Mouse (Mus musculus) megakaryocyte progenitor cell, adult 5-6 weeks (primary cell): ENCODE results near the gene Rad51. TPM values are rescaled to one million over a fixed set of nuclear protein-coding genes. Genes with fewer than 3 reads are reported as not detected.
A peak's percentile ranks its signal among the peaks of the same experiment; 100 is the strongest.

Experiments used
- ATAC-seq: replicated peaks from 2 replicates; pipeline ENCODE4 v1.8.0; 2016; ENCODE audit warnings: mild to moderate bottlenecking, moderate TSS enrichment, inconsistent platforms; ENCODE audit not compliant: poor library complexity
- total RNA-seq, 2 experiments: library from RNA; stranded (forward) in 1 of 2; stranded (reverse) in 1 of 2; fragments of 157-497, 149-512 nt in 1 of 2; fragments of 200-1000 nt in 1 of 2; gene quantifications; 2 replicates each; pipeline versions ENCODE4 v1.2.3 to v1.2.4; 2015 to 2017

The Rad51 gene
- total RNA-seq (2015): 35.8 and 37.2 TPM in 2 replicates
- total RNA-seq (2017): 33.6 and 33.8 TPM in 2 replicates

DNA sequence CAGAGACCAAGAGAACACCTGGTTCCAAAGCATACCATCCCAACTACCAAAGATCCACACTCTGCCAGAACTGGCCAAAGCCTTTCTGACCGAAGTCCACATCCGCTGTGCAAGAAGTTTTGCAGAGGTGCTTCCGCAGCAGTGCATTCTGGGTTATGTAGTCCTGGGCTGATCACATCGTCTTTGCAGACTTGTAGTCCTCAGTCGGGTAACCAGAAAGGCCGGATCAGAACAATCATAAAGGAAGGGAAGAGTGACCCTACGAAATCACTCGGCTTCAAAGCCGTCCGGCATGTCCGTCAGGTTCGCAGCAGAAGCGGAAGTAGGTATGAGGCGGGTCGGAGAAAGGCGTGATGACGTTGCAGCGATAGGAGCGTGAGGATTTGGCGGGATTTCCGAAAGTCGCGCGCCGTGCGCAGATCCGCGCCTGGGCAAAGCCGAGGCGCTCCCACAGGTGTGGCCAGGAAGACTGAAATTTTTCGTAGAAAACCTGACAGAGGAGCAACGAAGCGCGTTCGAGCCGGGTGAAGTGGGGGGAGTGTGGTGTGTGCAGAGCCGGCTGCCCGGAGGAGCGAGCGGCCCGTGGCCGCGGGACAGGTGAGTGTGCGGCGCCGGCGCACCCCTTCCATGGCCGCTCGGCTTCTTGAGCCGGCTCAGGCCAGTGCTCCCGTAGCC, at the start of gene Rad51:
Rad51 (plus strand) TSS at position 356 of the 675 bp plus-strand sequence.
- peak; percentile 93 for ATAC-seq

DNA sequence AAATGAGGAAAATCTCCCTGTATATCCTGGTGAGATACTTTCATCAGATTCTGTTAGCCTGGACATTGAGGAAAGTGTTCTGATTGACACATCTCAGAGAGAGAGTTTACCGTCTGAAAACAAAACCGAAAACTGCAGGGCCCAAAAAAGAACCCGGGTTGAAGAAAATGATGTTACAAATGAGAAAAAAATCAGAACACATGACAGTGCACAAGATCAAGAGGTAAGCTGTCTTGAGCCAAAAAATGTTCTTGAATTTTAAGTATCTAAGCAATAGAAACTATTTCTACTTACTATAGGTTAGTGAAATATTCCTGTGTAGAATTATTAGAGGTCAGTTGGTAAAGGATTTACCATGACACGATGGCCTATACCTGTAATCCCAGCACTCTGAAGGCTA, 40.2 kb upstream of the Rad51 start:
- no peak for ATAC-seq

DNA sequence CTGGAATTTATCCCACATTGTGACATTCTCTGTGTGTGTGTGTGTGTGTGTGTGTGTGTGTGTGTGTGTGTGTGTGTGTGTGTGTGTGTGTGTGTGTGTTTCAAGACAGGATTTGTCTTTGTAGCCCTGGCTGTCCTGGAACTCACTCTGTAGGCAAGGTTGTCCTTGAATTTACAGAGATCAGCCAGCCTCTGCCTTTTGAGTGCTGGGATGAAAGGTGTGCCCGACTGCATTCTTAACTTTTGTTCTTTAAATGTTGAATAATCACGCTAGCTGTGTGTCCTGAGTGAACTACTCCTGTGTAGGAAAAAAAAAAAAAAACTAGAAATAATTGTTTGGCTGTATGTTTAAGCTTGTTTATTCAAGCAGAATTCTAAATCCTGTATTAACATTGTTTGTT, 26.4 kb upstream of the Rad51 start:
- ATAC-seq: no peak

DNA sequence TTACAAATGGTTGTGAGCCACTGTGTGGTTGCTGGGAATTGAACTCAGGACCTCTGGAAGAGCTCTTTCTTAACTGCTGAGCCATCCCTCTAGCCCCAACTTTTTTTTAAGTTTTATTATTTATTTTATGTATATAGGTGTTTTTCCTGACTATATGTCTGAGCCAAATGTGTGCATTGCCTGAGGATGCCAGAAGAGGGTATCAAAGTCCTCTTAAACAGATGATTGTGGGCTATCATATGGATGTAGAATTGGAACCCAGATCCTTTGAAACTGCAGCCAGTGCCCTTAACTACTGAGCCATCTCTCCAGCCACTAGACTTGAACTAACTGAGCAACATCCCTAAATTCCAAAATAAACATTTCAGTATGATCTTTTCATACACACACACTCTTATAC, 11.0 kb upstream of the Rad51 start:
- ATAC-seq: no peak

DNA sequence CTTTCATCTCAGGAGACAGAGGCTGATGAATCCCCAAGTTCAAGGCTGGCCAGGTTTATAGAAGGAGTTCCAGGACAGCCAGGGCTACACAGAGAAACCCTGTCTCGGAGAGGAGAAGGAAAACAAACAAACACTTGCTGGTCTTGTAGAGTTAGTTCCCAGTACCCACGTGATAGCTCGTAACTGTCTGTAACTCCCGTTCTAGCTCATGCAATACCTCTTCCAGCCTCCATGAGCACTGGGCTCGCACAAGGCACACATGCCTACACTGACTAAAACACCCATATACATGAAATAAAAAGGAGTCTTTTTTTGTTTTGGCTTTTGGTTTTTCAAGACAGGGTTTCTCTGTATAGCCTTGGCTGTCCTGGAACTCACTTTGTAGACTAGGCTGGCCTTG, 6.0 kb upstream of the Rad51 start:
- 0 out of 2 replicates have a peak, but pooled peaks have one; percentile 48 for ATAC-seq

DNA sequence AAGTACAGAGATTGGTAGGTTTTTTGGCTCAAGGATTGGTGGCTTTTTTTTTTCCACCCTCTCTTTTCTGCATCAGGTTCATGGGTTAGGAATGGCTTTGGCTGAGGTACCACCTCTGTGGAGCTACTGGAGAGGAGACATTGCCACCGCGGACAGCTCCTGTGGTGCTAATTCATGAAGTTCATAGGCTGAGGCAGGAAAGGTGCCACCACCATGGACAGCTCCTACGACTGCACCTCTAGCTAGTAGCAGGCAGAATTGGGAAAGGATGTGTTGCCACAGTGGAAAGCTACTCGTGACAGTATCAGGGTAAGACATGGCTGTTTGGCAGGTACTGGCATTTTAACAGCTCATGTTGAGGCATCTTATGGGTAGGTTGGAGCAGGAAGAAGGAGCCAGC, 4.0 kb upstream of the Rad51 start:
- ATAC-seq: peak; percentile 56

DNA sequence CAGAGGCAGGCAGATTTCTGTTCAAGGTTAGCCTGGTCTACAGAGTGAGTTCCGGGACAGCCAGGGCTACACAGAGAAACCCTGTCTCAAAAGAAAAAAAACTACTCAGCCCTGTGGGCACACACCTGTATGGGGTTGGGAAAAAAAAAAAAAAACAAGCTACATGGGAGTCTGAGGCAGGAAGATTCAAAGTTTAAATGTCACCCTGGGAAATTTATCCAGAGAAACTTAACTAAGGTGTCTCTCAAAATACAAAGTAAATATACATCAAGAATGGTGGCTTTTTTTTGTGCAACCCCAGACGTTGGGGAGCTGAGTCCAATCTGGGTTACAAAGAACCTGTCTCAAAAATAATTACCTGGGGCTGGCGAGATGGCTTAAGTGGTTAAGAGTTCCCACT, 1.5 kb upstream of the Rad51 start:
- ATAC-seq: no peak

DNA sequence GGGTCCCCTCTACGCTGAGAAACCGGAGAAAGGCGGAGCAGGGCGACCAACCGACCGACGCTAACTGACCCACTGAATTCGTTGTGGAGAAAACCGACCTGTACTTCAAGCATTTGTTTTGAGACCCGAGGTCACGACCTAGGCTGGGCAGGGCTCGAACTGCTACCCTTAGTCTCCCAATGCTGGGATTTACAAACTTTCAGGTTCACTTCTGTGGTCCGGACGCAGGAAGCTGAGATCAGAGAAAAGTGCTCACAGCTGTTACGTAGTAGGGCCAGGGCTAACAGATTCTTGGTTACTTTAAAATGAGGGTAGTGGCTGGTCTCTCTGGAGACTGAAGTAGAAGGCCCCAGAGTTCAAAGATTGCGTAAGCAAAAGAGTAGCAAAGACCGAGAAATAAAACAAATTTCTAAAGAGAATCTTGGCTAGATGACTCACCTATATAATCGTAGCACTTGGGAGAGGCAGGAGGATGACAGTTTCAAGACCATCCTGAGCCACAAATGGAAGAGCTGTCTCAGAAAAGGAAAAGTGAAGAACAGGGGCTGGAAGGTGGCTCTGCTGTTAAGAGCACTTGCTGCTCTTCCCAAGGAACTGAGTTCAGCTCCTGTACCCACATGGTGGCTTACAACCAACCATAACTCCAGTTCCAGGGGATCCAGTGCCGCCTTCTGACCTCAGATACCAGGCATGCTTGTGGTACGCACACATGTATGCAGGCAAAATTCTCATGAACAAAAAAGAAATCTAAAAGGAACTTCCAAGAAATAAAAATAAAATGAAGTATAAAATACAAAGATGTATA, 730 bp downstream of the Rad51 start:
- ATAC-seq: no peak

DNA sequence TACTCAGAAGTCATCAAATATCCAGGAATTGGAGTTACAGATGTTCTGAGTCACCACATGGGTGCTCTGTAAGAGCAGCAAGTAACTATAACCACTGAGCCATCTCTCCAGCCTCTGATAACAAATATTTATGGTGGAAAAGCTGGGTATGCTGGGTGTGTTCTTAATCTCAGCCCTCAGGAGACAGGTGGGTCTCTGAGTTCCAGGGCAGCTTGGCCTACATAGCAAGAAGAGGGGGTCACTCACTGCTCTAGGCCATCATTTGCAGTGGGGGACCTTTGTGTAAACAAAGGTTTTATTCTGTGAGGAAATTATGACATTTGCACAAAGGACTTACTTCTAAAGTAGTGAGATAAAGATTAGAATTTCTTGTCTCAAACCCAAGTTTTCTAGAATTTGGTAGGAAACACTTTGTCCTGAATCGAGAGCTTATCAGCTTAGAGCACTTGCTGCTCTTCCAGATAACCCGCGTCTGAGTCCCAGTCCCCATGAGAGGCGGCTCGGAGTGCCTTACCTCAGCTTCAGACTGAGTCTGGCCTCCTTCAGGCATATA, 23.8 kb downstream of the Rad51 start:
- peak; percentile 97 for ATAC-seq

DNA sequence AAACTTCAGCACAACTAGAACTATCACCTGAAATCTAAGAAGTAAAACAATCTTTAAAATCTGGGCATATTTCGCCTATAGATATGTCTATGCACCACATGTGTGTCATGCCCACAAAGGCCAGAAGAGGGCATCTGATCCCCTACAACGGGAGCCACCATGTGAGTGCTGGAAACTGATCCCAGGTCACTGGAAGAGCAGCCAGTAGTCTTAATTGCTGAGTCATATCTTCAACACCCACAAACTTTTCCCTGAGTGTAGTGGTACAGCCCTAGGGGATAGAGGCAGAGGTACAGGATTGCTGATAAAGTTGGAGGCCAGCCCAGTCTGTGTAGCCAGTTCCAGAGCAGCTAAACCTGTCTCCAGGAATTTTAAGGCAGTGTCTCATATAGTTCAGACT, 32.6 kb downstream of the Rad51 start:
- peak; percentile 83 for ATAC-seq

DNA sequence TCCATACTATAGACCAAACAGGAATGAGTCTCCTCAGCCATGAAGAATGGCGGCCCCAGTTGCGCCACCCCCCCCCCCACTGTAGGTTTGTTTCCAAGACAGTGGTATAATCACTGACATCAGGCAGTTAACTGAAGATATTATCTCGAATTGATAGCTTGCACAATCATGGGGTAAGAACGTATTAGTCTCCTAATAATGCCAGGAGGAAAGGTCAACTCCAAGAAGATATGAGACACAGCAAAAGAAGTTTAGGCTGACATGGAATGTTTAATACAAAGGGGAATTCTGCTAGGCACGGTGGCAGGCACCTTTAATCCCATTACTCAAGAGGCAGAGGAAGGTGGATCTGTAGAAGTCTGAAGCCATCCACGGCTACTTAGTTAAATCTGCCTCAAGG, 33.8 kb downstream of the Rad51 start:
- no peak for ATAC-seq

DNA sequence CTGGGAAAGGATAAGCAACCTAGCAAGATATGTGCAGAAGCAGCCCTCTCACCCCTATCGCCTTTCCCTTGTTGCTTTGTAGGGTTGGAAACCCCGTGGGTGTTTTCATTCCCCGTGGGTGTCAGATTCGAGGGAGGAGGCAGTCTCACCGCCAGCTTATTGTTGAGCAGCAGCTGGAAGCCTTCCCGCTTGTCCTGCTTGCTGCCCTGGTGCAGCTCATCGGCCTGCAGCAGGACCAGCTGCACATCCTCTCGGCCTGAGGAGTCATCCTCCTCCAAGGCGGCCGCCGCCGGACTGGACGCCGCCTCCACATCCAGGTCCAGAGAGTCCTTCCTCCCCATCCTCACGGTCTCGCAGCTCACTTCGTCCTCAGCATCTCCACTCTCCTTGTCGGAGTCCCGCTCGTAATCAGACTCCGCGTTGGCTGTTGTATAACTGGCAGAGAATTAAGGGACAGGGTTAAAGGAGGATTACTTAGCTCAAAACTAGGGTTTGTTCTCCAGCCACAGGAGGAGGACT, 34.6 kb downstream of the Rad51 start:
- no peak for ATAC-seq

DNA sequence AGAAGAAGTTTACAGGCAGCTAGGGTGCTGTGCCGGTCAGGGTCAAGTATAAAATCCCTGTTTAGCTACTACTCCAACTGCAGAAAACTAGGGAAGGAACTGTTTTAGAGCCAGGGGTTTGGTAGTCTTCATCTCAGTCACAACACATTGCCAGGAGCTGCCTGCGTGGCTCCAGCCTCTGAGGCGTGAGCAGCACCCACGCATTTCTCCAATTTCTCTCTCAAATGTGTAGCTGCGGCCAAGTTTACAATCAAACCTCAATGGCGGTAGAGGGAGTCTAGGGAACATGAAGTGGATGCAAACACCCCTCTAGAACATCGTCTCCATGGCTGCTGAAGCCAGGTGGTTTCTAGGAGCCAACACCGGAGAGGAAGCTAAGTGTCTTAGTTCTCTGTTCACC, 35.2 kb downstream of the Rad51 start:
- no peak for ATAC-seq

DNA sequence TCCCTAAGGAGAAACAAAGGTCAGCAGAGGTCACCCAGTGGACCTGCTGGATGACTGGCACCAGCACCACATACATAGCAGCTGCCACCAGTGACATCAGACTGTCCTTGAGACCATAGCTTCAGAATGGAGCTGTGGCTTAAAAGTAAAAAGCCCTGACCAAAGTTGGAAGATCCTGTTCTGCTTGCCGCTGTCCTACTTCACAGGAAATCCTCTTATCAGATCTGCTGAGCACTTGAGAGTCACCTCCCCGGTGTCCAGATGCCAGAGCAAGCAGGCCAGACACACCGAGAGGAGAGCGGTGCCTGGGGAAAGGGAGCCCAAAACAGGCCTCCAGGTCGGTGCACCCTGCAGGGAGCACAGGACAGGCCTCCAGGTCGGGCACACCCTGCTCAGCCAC, 39.7 kb downstream of the Rad51 start:
- ATAC-seq: no peak

DNA sequence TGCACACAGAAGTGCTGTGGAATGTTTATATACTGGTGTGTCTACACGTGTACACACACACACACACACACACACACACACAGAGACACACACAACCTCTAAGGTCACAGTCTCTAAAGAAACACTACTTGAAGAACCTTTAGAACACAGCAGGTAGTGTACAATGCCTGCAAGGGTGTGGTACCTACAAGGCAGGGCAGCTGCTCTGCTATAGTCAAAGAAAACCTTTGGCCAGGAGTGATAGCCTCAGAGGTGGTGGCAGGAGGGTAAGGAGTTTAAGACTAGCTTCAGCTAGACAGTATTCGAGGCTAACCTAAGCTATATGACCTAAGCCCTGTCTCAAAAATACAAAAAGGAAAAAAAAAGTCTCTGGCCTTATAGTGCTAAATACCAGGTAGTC, 42.1 kb downstream of the Rad51 start:
- no peak for ATAC-seq

DNA sequence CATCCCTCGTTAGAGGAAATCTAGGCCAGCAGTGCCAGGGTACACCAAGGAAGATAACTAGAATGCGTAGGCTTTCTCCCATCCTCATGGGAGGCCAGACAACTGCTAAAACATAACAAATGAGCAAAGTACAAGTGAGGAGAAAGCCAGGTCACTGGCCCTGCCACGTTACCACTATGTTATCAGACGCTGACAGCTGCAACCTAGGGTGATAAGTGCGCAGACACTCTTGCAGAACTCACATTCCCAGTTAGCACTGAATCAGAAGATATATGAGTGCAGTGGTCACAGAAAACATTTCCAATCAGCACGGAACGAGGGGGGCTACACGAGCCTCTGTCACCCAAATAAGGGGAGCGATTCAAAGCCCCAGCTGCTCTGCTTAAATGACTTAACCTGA, 42.8 kb downstream of the Rad51 start:
- peak; percentile 79 for ATAC-seq

DNA sequence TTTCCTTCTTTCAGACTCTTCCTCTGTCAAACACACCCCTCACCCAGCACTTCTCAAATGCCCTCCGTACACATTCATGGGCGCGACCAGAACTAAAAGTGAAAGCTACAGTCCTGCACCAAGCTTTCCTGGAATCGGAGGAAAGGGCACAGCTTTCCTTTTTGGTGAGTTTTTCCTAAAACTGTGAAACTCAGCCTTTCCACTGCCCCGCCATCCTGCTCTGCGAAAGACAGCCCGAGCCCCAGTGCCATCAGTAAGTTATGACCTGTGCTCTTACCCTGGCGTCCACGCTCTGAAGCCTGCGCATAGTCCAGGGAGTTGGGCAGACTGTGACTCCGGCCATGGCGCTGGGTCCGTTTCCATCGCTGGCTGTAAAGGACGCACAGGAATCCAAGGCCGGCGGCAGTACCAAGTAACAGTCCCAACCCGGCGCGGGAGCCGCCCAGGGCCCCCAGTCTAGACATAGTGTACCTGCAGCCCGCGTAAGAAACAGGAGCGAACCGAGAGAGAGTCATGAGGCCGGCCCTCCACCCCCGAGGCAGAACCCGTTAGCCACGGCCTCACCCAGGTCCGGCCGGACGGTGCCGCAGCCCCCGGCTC, 43.6 kb downstream of the Rad51 start:
- ATAC-seq: peak; percentile 1; the same call in 1 of the 2 replicates

DNA sequence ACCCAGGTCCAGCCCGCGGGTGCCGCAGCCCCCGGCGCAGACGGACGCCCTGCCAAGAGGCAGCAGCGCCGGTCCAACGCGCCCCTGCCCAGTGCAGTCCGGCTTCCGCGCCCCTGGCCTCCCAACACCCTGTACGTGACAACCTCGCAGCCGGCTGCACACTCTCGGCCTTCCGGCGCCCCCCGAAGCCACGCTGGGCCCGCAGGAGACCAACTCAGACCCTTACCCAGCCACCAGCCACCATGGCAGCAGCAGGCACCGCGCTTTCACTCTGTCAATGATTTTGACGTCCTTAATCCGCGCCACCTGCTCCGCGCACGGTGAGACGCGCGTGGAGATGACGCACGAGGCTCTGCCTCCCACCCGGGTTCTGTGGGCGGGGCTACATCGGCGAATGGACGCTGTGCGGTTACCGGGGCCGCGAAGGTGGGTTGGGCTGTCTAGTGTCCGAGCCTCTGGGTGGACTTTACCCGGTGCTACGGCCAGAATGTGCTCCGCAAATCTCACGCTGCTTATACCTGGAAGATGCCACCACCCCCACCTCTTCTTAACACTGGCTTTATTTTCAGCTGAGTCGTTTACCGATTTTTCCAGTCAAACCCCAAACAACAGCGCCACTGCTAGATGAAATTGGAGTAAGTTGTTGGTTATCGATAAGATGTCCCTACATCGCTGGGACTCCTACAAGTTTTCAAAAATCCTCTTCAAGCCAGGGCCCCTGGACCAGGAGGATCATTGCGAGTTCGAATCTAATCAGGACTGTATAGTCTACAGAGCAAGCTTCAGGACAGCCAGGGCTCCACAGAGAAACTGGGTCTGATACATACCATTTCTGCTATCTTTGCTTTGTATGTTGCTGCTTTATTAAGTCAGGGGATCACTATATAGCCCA, 44.3 kb downstream of the Rad51 start, which contains the start of gene Rmdn3:
Rmdn3 (minus strand) TSS at position 354 of the 892 bp plus-strand sequence.
- peak; percentile 86 for ATAC-seq

DNA sequence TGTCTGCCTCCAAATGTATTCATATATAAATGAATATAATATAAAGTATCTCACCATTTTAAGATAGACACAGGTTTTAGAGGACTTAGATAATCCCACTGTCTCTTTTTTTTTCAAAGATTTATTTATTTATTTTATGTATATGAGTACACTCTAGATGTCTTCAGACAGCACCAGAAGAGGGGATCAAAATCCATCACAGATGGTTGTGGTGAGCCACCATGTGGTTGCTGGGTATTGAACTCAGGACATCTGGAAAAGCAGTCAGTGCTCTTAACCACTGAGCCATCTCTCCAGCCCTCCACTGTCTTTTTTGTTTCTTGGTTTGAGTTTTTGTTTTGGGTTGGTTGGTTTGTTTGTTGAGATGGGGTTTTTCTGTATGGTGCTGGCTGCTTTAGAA, 45.2 kb downstream of the Rad51 start:
- no peak for ATAC-seq

DNA sequence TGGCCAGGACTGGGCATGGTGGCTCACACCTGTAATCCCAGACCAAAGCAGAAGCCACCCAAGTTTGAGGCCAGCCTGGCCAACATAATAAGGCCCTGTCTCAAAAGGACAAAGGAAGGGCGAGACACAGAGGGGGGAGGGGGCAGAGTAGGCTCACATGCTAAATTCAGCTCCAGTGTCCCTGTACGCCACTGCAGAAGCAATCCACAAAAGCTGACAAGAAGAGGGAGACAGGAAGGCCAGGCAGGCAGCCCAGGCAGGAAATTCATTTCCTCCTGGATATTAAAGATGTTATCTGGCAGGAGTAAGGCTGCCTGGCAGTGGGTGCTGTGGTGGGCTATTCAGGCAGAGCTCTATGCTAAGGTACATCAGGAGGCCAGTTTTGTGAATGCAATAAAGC, 48.7 kb downstream of the Rad51 start:
- ATAC-seq: no peak
